Mouse (Mus musculus): ENCODE measurements around the gene Adamtsl2. TPM values are rescaled to one million over a fixed set of nuclear protein-coding genes. Genes with fewer than 3 reads are reported as not detected.

Adamtsl2 gene
- polyA plus RNA-seq, 2 experiments, result 9.3 to 16.1 TPM

- Histone ChIP-seq H3K9ac (ENCODE audit: low read depth, low read length, severe bottlenecking) (no peak overlapping the region), H3K27ac (replicated peaks; ENCODE audit: low read depth, low read length) (0 out of 2 replicates have a peak overlapping the region, but pooled peaks have one; percentile 41), H3K27me3 (ENCODE audit: control insufficient read depth, insufficient read depth, low read length) (no peaks in the 10 kb centered on the region), H3K4me2 (replicated peaks; ENCODE audit: low read depth, low read length, severe bottlenecking) (no peak overlapping the region), H3K36me3 (ENCODE audit: control insufficient read depth, insufficient read depth, low read length) (no peaks in the 10 kb centered on the region), H3K4me1 (ENCODE audit: control insufficient read depth, insufficient read depth, low read length) (peaks cover 70% of the 10 kb centered on the region), H3K4me3 (replicated peaks; ENCODE audit: low read length) (no peak overlapping the region), H3K9me3 (ENCODE audit: control insufficient read depth, low read length) (no peaks in the 10 kb centered on the region)
- 52% methylated on average over 4 of the region's 4 CpGs for WGBS
- ATAC-seq (ENCODE audit: low FRiP score, low read depth) (no peak), DNase-seq (ENCODE audit: low spot score) (no peak)
- TF ChIP-seq POLR2A (IDR thresholded peaks at IDR 0.05; ENCODE audit: borderline replicate concordance, extremely low read depth, insufficient read depth, insufficient read length), result no peak
Observed at GRCm38 (mm10) chr2:27074804-27075203, 4.4 kb upstream of the Adamtsl2 start.

- H3K9me3 ChIP-seq (ENCODE audit: control insufficient read depth, low read length), result no peaks in the 10 kb centered on the region
- no peak for TF ChIP-seq POLR2A (IDR thresholded peaks at IDR 0.05; ENCODE audit: borderline replicate concordance, extremely low read depth, insufficient read depth, insufficient read length)
- ATAC-seq (ENCODE audit: low FRiP score, low read depth) (peak; percentile 20), DNase-seq (ENCODE audit: low spot score) (no peak)
- no peaks in the 10 kb centered on the region for H3K27me3 ChIP-seq (ENCODE audit: control insufficient read depth, insufficient read depth, low read length)
- H3K4me1 ChIP-seq (ENCODE audit: control insufficient read depth, insufficient read depth, low read length), result peaks cover 76% of the 10 kb centered on the region
- H3K9ac ChIP-seq (ENCODE audit: low read depth, low read length, severe bottlenecking), result no peak overlapping the region
- H3K4me2 ChIP-seq (replicated peaks; ENCODE audit: low read depth, low read length, severe bottlenecking), result no peak overlapping the region
- no peak overlapping the region for H3K27ac ChIP-seq (replicated peaks; ENCODE audit: low read depth, low read length)
- H3K36me3 ChIP-seq (ENCODE audit: control insufficient read depth, insufficient read depth, low read length), result no peaks in the 10 kb centered on the region
- WGBS, result 34% methylated on average over 3 of the region's 3 CpGs
- no peak overlapping the region for H3K4me3 ChIP-seq (replicated peaks; ENCODE audit: low read length)
Observed at GRCm38 (mm10) chr2:27075485-27075884, 3.7 kb upstream of the Adamtsl2 start.

- 63% methylated on average over 10 of the region's 10 CpGs for WGBS
- no peak overlapping the region for H3K4me3 ChIP-seq (replicated peaks; ENCODE audit: low read length)
- H3K4me2 ChIP-seq (replicated peaks; ENCODE audit: low read depth, low read length, severe bottlenecking), result no peak overlapping the region
- DNase-seq (ENCODE audit: low spot score), result no peak
- TF ChIP-seq POLR2A (IDR thresholded peaks at IDR 0.05; ENCODE audit: borderline replicate concordance, extremely low read depth, insufficient read depth, insufficient read length), result no peak
- no peaks in the 10 kb centered on the region for H3K27me3 ChIP-seq (ENCODE audit: control insufficient read depth, insufficient read depth, low read length)
- no peak for ATAC-seq (ENCODE audit: low FRiP score, low read depth)
- no peak overlapping the region for H3K9ac ChIP-seq (ENCODE audit: low read depth, low read length, severe bottlenecking)
- H3K4me1 ChIP-seq (ENCODE audit: control insufficient read depth, insufficient read depth, low read length), result peaks cover 57% of the 10 kb centered on the region
- H3K27ac ChIP-seq (replicated peaks; ENCODE audit: low read depth, low read length), result no peak overlapping the region
- H3K36me3 ChIP-seq (ENCODE audit: control insufficient read depth, insufficient read depth, low read length), result no peaks in the 10 kb centered on the region
- no peaks in the 10 kb centered on the region for H3K9me3 ChIP-seq (ENCODE audit: control insufficient read depth, low read length)
Observed at GRCm38 (mm10) chr2:27077655-27078244, 1.4 kb upstream of the Adamtsl2 start.

GRCm38 (mm10) chr2:27078312-27078711, 867 bp upstream of the Adamtsl2 start:
- H3K9me3 ChIP-seq (ENCODE audit: control insufficient read depth, low read length), result no peaks in the 10 kb centered on the region
- H3K36me3 ChIP-seq (ENCODE audit: control insufficient read depth, insufficient read depth, low read length), result no peaks in the 10 kb centered on the region
- no peak for TF ChIP-seq POLR2A (IDR thresholded peaks at IDR 0.05; ENCODE audit: borderline replicate concordance, extremely low read depth, insufficient read depth, insufficient read length)
- no peak overlapping the region for H3K27ac ChIP-seq (replicated peaks; ENCODE audit: low read depth, low read length)
- DNase-seq (ENCODE audit: low spot score), result no peak
- H3K4me1 ChIP-seq (ENCODE audit: control insufficient read depth, insufficient read depth, low read length), result peaks cover 54% of the 10 kb centered on the region
- H3K4me3 ChIP-seq (replicated peaks; ENCODE audit: low read length), result no peak overlapping the region
- H3K27me3 ChIP-seq (ENCODE audit: control insufficient read depth, insufficient read depth, low read length), result no peaks in the 10 kb centered on the region
- H3K4me2 ChIP-seq (replicated peaks; ENCODE audit: low read depth, low read length, severe bottlenecking), result no peak overlapping the region
- H3K9ac ChIP-seq (ENCODE audit: low read depth, low read length, severe bottlenecking), result no peak overlapping the region
- ATAC-seq (ENCODE audit: low FRiP score, low read depth), result no peak
- 47% methylated on average over 2 of the region's 2 CpGs for WGBS

GRCm38 (mm10) chr2:27079649-27080048, 470 bp downstream of the Adamtsl2 start:
- Histone ChIP-seq H3K9me3 (ENCODE audit: control insufficient read depth, low read length) (no peaks in the 10 kb centered on the region), H3K27me3 (ENCODE audit: control insufficient read depth, insufficient read depth, low read length) (no peaks in the 10 kb centered on the region), H3K4me1 (ENCODE audit: control insufficient read depth, insufficient read depth, low read length) (peaks cover 53% of the 10 kb centered on the region), H3K4me2 (replicated peaks; ENCODE audit: low read depth, low read length, severe bottlenecking) (peak overlapping the region; percentile 26), H3K27ac (replicated peaks; ENCODE audit: low read depth, low read length) (no peak overlapping the region), H3K9ac (ENCODE audit: low read depth, low read length, severe bottlenecking) (no peak overlapping the region), H3K4me3 (replicated peaks; ENCODE audit: low read length) (peak overlapping the region; percentile 19), H3K36me3 (ENCODE audit: control insufficient read depth, insufficient read depth, low read length) (no peaks in the 10 kb centered on the region)
- DNase-seq (ENCODE audit: low spot score), result peak; percentile 71
- WGBS, result 10% methylated on average over 2 of the region's 2 CpGs
- TF ChIP-seq POLR2A (IDR thresholded peaks at IDR 0.05; ENCODE audit: borderline replicate concordance, extremely low read depth, insufficient read depth, insufficient read length), result no peak
- ATAC-seq (ENCODE audit: low FRiP score, low read depth), result peak; percentile 28

All from limb, embryonic 14.5 days (tissue).